Mouse (Mus musculus) midbrain, postnatal 0 days (tissue): ENCODE measurements at regions not wholly inside any gene's neighbourhood (a gene's known extent, or its start where the extent isn't known, plus 50 kb on each side); places are given as distances from the start of the nearest gene placed in this dataset.

Source experiments
- ATAC-seq: fragments of 200-750 bp; cut with Nextera tagmentation; 2 replicates; pipeline ENCODE4 v1.8.0; 2017; ENCODE audit warnings: moderate number of reproducible peaks, mild to moderate bottlenecking, moderate TSS enrichment, moderate library complexity; ENCODE audit not compliant: low FRiP score
- DNase-seq: peaks from one replicate; pipeline ENCODE4 v3.0.0-alpha.2; 2015; ENCODE audit warnings: low spot score
- H3K27ac ChIP-seq: fragments of 300-500 bp; sonication (generic); 2 replicates; pipeline ENCODE4 v1.5.1; 2014; ENCODE audit warnings: low read depth, mild to moderate bottlenecking, low read length, mixed read lengths
- H3K27me3 ChIP-seq: fragments of 300-500 bp; sonication (generic); 2 replicates; pipeline ENCODE4 v1.6.1; 2014; ENCODE audit warnings: low read length, control low read depth, mixed read lengths; ENCODE audit not compliant: insufficient read depth
- H3K36me3 ChIP-seq: fragments of 300-500 bp; sonication (generic); 2 replicates; pipeline ENCODE4 v1.6.1; 2014; ENCODE audit warnings: low read length, control low read depth, mixed read lengths; ENCODE audit not compliant: insufficient read depth
- H3K4me1 ChIP-seq: fragments of 300-500 bp; sonication (generic); 2 replicates; pipeline ENCODE4 v1.6.1; 2014; ENCODE audit warnings: mild to moderate bottlenecking, control low read depth, antibody characterized with exemption, low read length, mixed read lengths; ENCODE audit not compliant: insufficient read depth
- H3K4me2 ChIP-seq: fragments of 300-500 bp; sonication (generic); 2 replicates; pipeline ENCODE4 v1.6.1; 2014; ENCODE audit warnings: low read depth, mild to moderate bottlenecking, low read length, mixed read lengths; ENCODE audit not compliant: poor library complexity, severe bottlenecking
- H3K4me3 ChIP-seq: fragments of 300-500 bp; sonication (generic); 2 replicates; pipeline ENCODE4 v1.5.1; 2014; ENCODE audit warnings: low read depth, mild to moderate bottlenecking, low read length, moderate library complexity
- H3K9ac ChIP-seq: fragments of 300-500 bp; sonication (generic); replicated peaks from 2 replicates; pipeline ENCODE4 v1.6.1; 2014; ENCODE audit warnings: mild to moderate bottlenecking, low read length, moderate library complexity, mixed read lengths; ENCODE audit not compliant: poor library complexity, severe bottlenecking
- H3K9me3 ChIP-seq: fragments of 300-500 bp; sonication (generic); 2 replicates; pipeline ENCODE4 v1.6.1; 2016; ENCODE audit warnings: low read length, control low read depth
- CTCF ChIP-seq: IDR thresholded peaks from 2 replicates; pipeline ENCODE4 v1.5.1; 2016; ENCODE audit warnings: antibody characterized with exemption, mild to moderate bottlenecking
- WGBS: fragments of 180-500 bp; shearing (Covaris S2); extraction: QIAGEN DNeasy Blood & Tissue Kit; methylation state at CpG from one replicate; pipeline ENCODE4 v1.1.7; 2014; 5-methylcytosine and 5-hydroxymethylcytosine counted together

DNA sequence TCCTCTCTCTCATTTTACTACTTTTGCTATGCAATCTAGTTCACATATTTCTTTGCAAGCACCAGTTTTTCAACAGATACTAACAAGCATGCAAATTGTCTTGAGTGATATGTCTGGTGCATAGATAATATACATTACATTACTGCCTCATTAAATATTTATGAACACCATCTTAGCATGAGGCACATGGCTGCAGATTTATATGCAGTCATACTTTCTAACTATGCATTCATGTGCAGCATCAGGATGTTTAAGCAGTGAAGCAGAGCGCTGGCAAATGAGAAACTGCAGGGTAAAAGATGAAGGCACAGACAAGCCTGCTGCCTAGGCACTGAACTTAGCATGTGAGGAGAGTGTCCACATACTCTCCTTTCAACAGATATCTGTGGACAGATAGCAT, 186.3 kb upstream of the Luzp2 start:
- TF ChIP-seq CTCF = no peak
- no peak overlapping the region for H3K4me3 ChIP-seq
- no peaks in the 10 kb centered on the region for H3K36me3 ChIP-seq
- H3K4me2 ChIP-seq = no peak overlapping the region
- no peaks in the 10 kb centered on the region for H3K9me3 ChIP-seq
- no peak overlapping the region for H3K27ac ChIP-seq
- H3K9ac ChIP-seq = no peak overlapping the region
- ATAC-seq = no peak
- DNase-seq = no peak
- H3K4me1 ChIP-seq = no peaks in the 10 kb centered on the region
- H3K27me3 ChIP-seq = no peaks in the 10 kb centered on the region
- 50% methylated on average over 1 of the region's 1 CpGs for WGBS
